Mouse (Mus musculus) c-Kit-positive CD71-positive TER-119-positive erythroid progenitor cells, embryonic 14.5 days (primary cell): Measurements from ENCODE around the gene Mtmr11.
A peak's percentile ranks its signal among the peaks of the same experiment; 100 is the strongest.
"Not testable (repeated sequence)": the region's sequence is repeated elsewhere in the genome, so short reads cannot be mapped to it uniquely, and the experiment has no call there.

Source experiments
- DNase-seq: peaks from one replicate; pipeline ENCODE4 v3.0.0-alpha.2; 2013; ENCODE audit warnings: low spot score

The Mtmr11 gene

DNA sequence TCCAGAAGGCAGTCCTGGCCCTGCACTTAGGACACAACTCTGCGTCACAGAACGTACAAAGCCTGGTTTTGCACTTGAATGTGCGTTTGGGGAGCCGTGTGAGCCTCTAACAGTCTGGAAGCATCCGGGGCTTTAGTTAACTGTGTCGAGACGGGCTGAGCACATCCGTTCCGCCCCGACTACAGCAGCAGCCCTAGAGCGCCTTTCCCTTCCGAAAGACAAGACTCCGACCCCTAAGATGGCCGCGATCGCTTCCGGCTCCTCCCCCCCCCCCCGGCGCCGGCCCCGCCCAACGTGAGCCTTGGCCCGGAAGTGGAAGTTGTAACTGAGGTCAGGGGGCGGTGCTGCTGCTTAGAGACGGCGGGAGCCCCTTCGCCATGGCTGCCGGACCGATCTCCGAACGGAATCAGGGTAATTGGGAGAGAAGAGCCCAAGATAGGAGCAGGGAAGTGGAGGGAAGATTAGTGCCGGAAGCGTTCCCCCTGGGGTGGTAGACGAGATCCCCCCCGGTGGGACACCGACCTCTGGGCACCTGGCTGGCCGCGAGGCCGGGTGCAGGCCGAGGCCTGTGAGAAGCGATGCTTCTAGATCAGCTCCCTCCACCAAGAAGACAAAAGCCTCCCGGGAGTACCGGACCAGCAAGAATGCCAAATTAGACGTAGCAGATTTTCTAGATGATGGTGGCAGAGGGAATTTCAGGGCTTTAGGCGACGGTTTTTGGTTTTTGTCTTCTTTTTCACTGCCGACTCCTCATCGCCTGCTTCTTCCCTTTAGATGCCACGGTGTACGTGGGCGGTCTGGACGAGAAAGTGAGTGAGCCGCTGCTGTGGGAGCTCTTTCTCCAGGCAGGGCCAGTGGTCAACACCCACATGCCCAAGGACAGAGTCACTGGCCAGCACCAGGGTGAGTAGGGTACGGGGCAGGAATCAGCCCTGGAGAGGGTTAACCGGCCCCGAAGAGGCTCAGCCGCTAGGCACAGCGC is 10.7 kb downstream of the Mtmr11 start, which contains the start of gene Sf3b4:
Gene Sf3b4, plus strand, starts transcription at position 136 of the 982 bp plus-strand sequence.
- peak; percentile 86 for DNase-seq

DNA sequence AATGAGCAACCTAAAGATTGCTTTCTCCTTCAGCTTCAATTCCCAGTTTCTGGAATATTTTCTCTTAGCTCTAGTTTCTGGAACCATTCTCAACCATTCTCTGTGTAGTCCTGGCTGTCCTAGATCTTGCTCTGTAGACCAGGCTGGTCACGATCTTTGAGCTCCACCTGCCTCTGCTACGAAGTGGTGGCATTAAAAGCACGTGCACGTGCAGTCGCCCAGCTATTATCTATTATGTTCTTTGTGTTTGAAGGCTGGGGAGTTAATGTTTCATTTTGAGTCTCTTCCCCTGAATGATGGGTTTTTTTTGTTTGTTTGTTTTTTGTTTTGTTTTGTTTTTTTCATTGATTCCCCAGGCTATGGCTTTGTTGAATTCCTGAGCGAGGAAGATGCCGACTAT is 11.4 kb downstream of the Mtmr11 start:
- DNase-seq: peak; percentile 20

DNA sequence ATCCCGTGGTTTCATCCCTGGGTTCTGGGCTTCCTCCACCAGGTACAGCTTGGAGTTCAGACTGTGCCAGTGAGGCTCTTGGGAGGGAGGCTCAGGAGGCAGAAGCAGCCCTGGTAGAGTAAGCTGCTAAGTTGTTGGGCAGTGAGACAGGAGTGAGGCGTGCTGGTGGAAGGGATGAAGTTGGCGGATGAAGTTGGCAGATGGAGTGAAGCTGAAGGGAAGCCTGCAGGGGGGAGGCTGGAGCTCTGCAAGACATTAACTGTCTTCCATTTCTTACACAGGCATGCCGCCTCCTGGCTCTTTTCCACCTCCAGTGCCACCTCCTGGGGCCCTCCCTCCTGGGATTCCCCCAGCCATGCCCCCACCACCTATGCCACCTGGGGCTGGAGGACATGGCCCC is 12.2 kb downstream of the Mtmr11 start:
- not testable (repeated sequence) for DNase-seq

DNA sequence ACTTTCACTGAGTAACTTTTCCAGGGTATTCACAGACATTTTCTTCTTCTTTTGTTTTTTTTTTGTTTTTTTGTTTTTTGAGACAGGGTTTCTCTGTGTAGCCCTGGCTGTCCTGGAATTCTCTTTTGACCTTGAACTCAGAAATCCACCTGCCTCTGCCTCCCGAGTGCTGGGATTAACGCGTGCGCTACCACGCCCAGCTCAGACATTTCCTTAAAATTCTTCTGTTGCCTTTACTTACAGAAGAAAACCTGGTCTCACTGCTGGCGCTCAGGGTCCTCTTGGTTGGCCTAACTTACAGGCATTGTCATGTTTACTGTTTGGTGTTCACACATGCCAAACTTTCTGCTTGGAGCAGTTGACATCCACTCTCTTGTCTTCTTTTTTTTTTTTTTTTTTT is 13.4 kb downstream of the Mtmr11 start:
- no peak for DNase-seq

DNA sequence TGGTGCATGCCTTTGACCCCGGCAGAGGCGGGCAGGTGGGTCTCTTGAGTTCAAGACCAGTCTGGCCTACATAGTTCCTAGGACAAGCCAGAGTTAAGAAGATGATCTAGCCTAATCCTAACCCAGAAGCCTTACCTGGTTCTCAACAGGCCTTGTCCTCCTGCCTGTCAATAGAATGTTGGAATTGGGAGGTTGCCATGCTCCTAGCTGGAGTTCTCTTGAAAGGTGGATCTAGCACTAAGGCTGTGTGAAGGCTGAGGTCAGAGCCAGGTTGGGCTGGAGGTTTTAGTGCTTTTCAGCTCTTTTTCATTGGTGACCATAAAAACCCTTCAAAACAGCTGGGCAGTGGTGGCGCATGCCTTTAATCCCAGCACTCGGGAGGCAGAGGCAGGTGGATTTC is 16.6 kb downstream of the Mtmr11 start:
- DNase-seq: no peak

GRCm38 (mm10) chr3:96178902-96179301 is 17.1 kb downstream of the Mtmr11 start:
- DNase-seq: no peak

DNA sequence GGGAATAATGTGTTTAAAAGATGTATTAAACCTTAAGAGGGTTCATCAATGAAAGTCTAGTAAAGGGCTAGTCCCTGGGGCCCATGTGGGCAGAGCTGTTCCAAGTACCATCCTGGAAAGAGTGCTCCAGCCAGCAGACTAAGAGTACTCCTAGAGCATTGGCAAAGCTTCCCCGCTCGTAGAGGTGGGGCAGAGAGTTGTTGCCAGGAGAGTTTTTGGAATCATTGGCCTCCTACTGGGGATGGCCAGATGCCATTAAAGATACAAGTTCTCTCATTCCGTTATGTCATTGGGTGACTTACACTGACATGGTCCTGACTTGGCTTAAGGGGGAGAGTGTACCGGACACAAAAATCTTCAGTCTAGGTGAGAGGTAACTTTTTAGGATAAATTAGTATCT is 17.7 kb downstream of the Mtmr11 start:
- DNase-seq: no peak

- DNase-seq: no peak
Measured at GRCm38 (mm10) chr3:96180727-96181477, 19.1 kb downstream of the Mtmr11 start, which contains the start of gene Sv2a. Gene Sv2a, plus strand, starts transcription at chr3:96181151.

DNA sequence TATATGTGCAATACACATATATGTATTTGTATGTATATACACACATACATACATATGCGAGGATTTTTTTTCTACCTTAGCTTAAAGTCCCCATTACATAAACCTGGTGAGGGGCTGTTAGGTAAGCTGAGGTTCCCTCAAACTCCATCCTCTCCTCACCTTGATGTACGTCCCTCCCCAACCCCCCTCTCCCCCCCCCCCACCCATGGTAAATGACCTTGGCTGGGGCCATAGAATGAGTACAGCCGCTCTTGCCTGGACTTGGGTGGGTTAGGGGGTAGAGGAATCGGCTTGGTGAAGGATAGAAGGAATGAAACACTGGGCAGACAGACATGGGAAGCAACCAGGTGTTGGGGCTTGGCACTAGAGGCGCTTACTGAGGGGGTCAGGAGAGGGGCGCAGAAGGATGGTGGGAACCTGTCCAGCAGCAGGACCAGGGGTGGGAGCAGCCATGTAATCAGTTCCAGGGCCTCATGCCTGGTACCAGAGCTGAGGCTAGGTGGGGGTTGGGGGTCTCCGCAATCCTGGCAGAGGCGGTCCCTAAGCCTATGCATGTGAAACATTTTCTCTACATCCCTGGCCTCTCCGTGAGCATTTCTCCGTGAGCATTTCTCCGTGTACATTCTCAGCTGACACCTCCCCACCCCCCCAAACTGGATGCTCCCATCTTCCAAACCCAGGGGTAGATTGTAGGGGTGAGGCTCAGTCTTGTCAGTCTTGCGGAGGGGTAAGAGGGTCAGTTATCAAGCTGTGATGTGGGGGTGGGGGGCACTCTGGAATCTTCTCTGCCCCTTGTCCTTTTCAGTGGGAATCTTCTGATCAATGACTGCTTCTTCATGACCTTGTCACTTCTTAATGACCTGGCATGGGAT is 19.9 kb downstream of the Mtmr11 start:
- DNase-seq: no peak

- DNase-seq: no peak
Measured at GRCm38 (mm10) chr3:96182382-96182776, 20.6 kb downstream of the Mtmr11 start.

- DNase-seq: no peak
Measured at GRCm38 (mm10) chr3:96192977-96193376, 31.2 kb downstream of the Mtmr11 start.

GRCm38 (mm10) chr3:96194966-96195365 is 33.2 kb downstream of the Mtmr11 start:
- DNase-seq: no peak

DNA sequence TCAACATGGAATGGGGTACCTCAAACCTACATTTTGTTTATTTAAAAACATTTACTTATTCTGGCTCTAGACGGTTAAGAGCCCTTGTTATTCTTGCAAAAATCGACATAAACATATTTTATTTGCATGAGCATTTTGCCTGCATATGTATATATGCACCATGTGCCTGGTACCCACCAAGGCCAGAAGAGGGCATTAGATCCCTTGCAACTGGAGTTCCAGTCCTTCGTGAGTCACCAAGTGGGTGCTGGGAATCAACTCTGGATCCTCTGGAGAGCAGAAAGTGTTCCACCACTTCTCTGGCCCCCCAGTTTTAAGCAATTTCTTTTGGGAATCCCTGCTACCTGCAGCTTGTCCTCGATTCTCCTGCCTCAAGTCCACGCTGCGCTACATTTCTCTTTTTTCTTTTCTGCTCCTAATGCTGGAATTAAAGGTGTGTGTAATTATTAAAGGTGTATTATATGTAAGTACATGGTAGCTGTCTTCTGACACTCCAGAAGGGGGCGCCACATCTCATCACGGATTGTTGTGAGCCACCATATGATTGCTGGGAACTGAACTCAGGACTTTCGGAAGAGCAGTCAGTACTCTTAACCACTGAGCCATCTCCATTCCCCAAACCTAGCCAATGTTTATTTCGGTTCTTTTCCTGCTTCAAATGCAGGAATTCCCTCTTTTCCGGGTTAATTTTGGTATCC is 34.0 kb downstream of the Mtmr11 start:
- no peak for DNase-seq

DNA sequence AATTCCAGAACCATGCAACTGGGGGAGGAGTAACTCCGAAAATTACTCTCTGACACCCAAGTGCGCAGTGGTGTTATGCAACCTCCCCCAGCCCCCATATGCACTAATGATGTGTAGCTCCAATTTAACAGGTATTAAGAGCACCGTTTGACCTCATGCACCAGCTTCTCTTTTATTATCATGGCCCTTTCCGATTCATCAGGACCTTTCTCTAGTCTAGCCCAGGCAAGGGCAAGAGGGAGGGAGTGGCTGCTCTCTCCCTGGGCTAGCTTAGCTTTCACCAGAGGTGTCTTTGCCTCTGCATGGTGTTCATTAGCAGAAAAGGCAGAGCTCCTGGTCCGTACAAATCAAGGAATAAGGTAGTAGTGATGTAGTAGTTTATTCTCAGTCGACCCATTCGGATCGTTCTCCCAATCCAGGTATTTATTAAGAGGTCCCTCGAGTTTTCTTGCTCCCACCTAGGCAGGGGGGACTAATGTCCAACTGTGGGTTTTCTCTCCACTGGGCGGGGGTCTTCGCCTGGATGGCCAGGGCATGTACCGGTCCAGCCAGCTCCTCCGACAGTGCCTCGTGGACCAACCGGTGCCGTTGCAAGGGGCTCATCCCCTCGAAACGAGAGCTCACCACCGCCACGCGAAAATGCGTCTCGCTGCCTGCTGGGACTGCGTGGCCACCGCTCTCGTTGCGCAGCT is 34.8 kb downstream of the Mtmr11 start:
- no peak for DNase-seq

DNA sequence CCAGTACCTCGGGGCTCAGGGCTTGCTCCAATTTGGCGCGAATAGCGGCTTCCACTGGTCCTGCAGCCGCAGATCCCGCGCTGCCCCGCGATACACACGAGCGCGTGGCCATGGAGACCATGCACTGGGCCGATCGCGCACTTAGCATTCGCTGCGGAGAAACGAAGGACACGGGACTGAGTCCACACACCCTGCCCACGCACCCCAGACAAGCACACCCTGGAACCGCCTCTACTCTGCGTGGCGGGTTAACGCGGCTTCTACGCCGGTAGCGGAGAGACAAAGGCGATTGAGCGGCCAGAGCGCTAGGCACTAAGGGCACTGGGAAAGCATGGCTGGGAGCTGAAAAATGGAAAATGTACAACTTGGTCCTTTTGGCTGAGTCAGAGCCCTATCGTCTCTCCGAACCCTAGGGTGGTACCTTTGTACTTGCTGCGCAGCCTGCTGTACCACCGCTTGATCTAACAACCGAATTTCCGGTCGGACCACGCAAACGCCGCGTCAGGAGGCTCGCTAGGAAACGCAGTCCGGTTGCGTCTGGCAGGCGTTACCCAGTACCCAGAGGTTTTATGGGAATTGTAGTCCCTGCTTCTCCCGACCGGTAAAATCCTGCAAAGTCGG is 35.4 kb downstream of the Mtmr11 start:
- DNase-seq: peak; percentile 81

- peak; percentile 49 for DNase-seq
Measured at GRCm38 (mm10) chr3:96198181-96198580, 36.4 kb downstream of the Mtmr11 start.

- not testable (repeated sequence) for DNase-seq
Measured at GRCm38 (mm10) chr3:96198601-96199251, 36.9 kb downstream of the Mtmr11 start.

- DNase-seq: no peak
Measured at GRCm38 (mm10) chr3:96199731-96200130, 37.9 kb downstream of the Mtmr11 start.

DNA sequence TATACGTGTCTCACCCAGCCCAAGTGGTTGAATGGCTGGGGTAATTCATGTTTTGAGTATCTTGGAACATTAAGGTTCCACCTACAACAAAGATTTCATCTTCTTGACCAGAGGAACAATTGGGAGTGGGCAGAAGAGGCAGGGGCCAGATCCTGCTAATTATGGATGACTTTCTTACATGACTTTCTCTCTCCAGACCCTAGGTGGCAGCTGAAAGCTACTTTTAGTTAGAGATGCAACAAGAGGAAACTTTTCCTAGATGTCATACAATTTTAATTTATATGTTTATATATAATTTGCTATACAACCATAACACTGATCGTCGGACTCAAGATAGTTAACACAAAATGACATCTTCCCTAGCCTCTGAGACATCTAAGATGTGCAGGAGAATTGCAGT is 46.0 kb downstream of the Mtmr11 start:
- DNase-seq: no peak

DNA sequence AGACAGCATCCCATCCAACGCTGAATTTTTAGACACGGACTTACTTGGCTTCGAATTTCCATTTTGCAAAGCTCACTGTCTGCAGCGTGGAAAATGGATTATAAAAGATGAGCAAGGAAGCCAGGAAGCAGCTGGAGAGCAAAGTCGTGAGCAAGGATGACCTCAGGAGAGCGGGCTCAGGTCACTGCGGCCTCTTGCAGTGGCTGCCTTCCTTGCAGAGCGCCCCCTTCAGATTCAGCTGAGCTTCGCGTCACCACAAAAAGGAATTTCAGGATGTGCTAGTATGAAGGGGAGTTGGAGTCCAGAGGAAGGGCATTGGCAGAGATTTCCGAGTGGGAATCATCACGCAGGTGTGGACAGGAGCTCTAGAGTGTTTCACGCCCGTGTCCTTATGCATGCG is 47.4 kb downstream of the Mtmr11 start:
- DNase-seq: no peak
